Mouse (Mus musculus): ENCODE results near the gene Slc22a4. TPM values are rescaled to one million over a fixed set of nuclear protein-coding genes. Genes with fewer than 3 reads are reported as not detected.

Slc22a4 gene
- polyA plus RNA-seq, 1 experiment: 4.0 TPM

GRCm38 (mm10) chr11:54021396-54022093 is 6.3 kb downstream of the Slc22a4 start:
- Histone ChIP-seq H3K27me3 (ENCODE audit: control insufficient read depth, insufficient read depth, insufficient read length) (no peaks in the 10 kb centered on the region), H3K79me2 (ENCODE audit: control insufficient read depth, insufficient read depth) (peaks cover 36% of the 10 kb centered on the region), H3ac (ENCODE audit: control insufficient read depth, insufficient read length, low read depth) (no peak overlapping the region), H3K4me3 (ENCODE audit: insufficient read depth, poor library complexity, severe bottlenecking) (no peak overlapping the region), H3K36me3 (ENCODE audit: control insufficient read depth, insufficient read depth) (no peaks in the 10 kb centered on the region), H3K79me3 (ENCODE audit: low read depth) (no peaks in the 10 kb centered on the region)
- TF ChIP-seq MYOG (IDR thresholded peaks at IDR 0.05; ENCODE audit: control insufficient read depth, extremely low read depth, insufficient read length) (no peak), MAX (IDR thresholded peaks at IDR 0.05) (no peak), MYOD1 (IDR thresholded peaks at IDR 0.05; ENCODE audit: control insufficient read depth, insufficient read length, low read depth) (no peak), USF1 (IDR thresholded peaks at IDR 0.05; ENCODE audit: low read depth) (no peak), FOSL1 (IDR thresholded peaks at IDR 0.05; ENCODE audit: insufficient read depth, low read length, poor library complexity, severe bottlenecking) (no peak), CTCF (IDR thresholded peaks at IDR 0.05; ENCODE audit: control insufficient read depth, insufficient read depth, insufficient read length) (no peak), CEBPB (IDR thresholded peaks at IDR 0.05; ENCODE audit: low read depth) (no peak)

DNA sequence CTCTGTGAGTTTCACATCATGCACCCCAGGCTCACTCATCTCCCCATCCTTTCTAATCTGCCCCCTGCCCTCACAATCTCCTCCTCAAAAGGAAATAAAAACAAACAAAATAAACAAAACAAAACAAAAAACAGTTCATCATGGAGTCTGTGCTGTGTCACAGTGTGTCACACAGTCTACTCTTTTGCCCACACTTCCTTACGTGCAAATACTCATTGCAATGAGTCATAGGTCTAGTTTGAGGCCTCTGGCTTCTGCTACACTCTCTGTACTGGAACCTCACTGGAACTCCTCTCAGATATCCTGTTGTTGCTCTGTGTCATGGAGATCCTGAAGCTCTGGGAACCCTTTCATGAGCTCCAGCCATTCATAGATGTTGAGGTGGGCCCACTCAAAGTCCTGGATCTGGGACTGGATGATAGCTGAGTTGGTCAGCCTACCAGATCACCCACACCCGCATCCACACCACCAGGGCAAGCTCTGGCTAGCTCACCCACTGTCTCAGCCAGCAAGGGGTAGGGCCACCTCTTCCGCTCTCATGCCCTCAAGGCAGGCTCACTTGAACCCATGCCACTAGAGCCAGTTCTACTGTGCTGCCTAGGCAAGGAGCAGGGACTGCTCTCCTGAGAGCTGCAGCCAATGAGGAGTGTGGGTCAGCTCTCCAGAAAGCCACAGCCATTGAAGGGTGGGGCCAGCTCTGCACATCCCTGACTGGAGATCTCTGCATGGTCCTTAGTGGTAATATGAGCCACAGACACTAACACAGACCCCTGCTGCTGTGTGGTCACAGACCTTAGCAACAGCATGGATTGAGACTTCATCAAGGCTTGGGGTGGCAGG is 8.8 kb downstream of the Slc22a4 start:
- H3ac ChIP-seq (ENCODE audit: control insufficient read depth, insufficient read length, low read depth): no peak overlapping the region
- H3K4me3 ChIP-seq (ENCODE audit: insufficient read depth, poor library complexity, severe bottlenecking): no peak overlapping the region
- H3K79me3 ChIP-seq (ENCODE audit: low read depth): no peaks in the 10 kb centered on the region
- no peaks in the 10 kb centered on the region for H3K27me3 ChIP-seq (ENCODE audit: control insufficient read depth, insufficient read depth, insufficient read length)
- TF ChIP-seq MYOD1 (IDR thresholded peaks at IDR 0.05; ENCODE audit: control insufficient read depth, insufficient read length, low read depth) (no peak), CTCF (IDR thresholded peaks at IDR 0.05; ENCODE audit: control insufficient read depth, insufficient read depth, insufficient read length) (no peak), CEBPB (IDR thresholded peaks at IDR 0.05; ENCODE audit: low read depth) (no peak), FOSL1 (IDR thresholded peaks at IDR 0.05; ENCODE audit: insufficient read depth, low read length, poor library complexity, severe bottlenecking) (peak; percentile 60), MYOG (IDR thresholded peaks at IDR 0.05; ENCODE audit: control insufficient read depth, extremely low read depth, insufficient read length) (no peak), MAX (IDR thresholded peaks at IDR 0.05) (peak; percentile 69), USF1 (IDR thresholded peaks at IDR 0.05; ENCODE audit: low read depth) (no peak)
- H3K79me2 ChIP-seq (ENCODE audit: control insufficient read depth, insufficient read depth): peaks cover 19% of the 10 kb centered on the region
- H3K36me3 ChIP-seq (ENCODE audit: control insufficient read depth, insufficient read depth): no peaks in the 10 kb centered on the region

GRCm38 (mm10) chr11:54017596-54017995 is 10.3 kb downstream of the Slc22a4 start:
- H3K4me3 ChIP-seq (ENCODE audit: insufficient read depth, poor library complexity, severe bottlenecking): no peak overlapping the region
- no peaks in the 10 kb centered on the region for H3K27me3 ChIP-seq (ENCODE audit: control insufficient read depth, insufficient read depth, insufficient read length)
- H3K79me3 ChIP-seq (ENCODE audit: low read depth): no peaks in the 10 kb centered on the region
- no peaks in the 10 kb centered on the region for H3K36me3 ChIP-seq (ENCODE audit: control insufficient read depth, insufficient read depth)
- peaks cover 10% of the 10 kb centered on the region for H3K79me2 ChIP-seq (ENCODE audit: control insufficient read depth, insufficient read depth)
- H3ac ChIP-seq (ENCODE audit: control insufficient read depth, insufficient read length, low read depth): no peak overlapping the region
- TF ChIP-seq MAX (IDR thresholded peaks at IDR 0.05): no peak
- TF ChIP-seq CEBPB (IDR thresholded peaks at IDR 0.05; ENCODE audit: low read depth): no peak
- TF ChIP-seq USF1 (IDR thresholded peaks at IDR 0.05; ENCODE audit: low read depth): no peak
- TF ChIP-seq FOSL1 (IDR thresholded peaks at IDR 0.05; ENCODE audit: insufficient read depth, low read length, poor library complexity, severe bottlenecking): no peak
- TF ChIP-seq MYOG (IDR thresholded peaks at IDR 0.05; ENCODE audit: control insufficient read depth, extremely low read depth, insufficient read length): no peak
- TF ChIP-seq CTCF (IDR thresholded peaks at IDR 0.05; ENCODE audit: control insufficient read depth, insufficient read depth, insufficient read length): no peak
- TF ChIP-seq MYOD1 (IDR thresholded peaks at IDR 0.05; ENCODE audit: control insufficient read depth, insufficient read length, low read depth): no peak

- Histone ChIP-seq H3K36me3 (ENCODE audit: control insufficient read depth, insufficient read depth) (no peaks in the 10 kb centered on the region), H3K4me3 (ENCODE audit: insufficient read depth, poor library complexity, severe bottlenecking) (no peak overlapping the region), H3K79me2 (ENCODE audit: control insufficient read depth, insufficient read depth) (peaks cover 6% of the 10 kb centered on the region), H3K27me3 (ENCODE audit: control insufficient read depth, insufficient read depth, insufficient read length) (no peaks in the 10 kb centered on the region), H3K79me3 (ENCODE audit: low read depth) (no peaks in the 10 kb centered on the region), H3ac (ENCODE audit: control insufficient read depth, insufficient read length, low read depth) (no peak overlapping the region)
- TF ChIP-seq CTCF (IDR thresholded peaks at IDR 0.05; ENCODE audit: control insufficient read depth, insufficient read depth, insufficient read length): no peak
- no peak for TF ChIP-seq MYOD1 (IDR thresholded peaks at IDR 0.05; ENCODE audit: control insufficient read depth, insufficient read length, low read depth)
- TF ChIP-seq FOSL1 (IDR thresholded peaks at IDR 0.05; ENCODE audit: insufficient read depth, low read length, poor library complexity, severe bottlenecking): no peak
- TF ChIP-seq MAX (IDR thresholded peaks at IDR 0.05): no peak
- TF ChIP-seq MYOG (IDR thresholded peaks at IDR 0.05; ENCODE audit: control insufficient read depth, extremely low read depth, insufficient read length): no peak
- TF ChIP-seq USF1 (IDR thresholded peaks at IDR 0.05; ENCODE audit: low read depth): no peak
Observed at GRCm38 (mm10) chr11:54016051-54016450, 11.8 kb downstream of the Slc22a4 start.

DNA sequence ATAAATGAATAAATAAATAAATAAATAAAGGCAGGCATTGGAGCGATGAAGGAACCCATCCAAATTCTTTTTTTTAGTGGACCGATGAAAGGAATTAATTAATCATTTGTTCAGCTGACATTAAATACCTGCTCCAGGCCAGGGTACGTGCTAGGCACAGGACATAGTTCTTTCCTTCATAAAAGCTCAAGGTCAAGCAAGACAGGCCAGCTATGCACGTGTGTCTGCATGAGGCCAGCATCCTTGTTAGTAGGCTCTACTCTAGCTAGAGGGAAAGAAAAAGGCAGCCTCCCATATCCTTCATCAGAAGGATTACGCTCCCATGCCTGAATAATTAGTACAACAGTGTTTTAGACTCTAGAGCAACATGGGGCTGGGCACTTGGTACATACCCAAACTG is 14.9 kb downstream of the Slc22a4 start:
- Histone ChIP-seq H3K79me2 (ENCODE audit: control insufficient read depth, insufficient read depth) (no peaks in the 10 kb centered on the region), H3K36me3 (ENCODE audit: control insufficient read depth, insufficient read depth) (no peaks in the 10 kb centered on the region), H3ac (ENCODE audit: control insufficient read depth, insufficient read length, low read depth) (no peak overlapping the region), H3K79me3 (ENCODE audit: low read depth) (no peaks in the 10 kb centered on the region), H3K27me3 (ENCODE audit: control insufficient read depth, insufficient read depth, insufficient read length) (no peaks in the 10 kb centered on the region), H3K4me3 (ENCODE audit: insufficient read depth, poor library complexity, severe bottlenecking) (no peak overlapping the region)
- no peak for TF ChIP-seq MYOG (IDR thresholded peaks at IDR 0.05; ENCODE audit: control insufficient read depth, extremely low read depth, insufficient read length)
- no peak for TF ChIP-seq MYOD1 (IDR thresholded peaks at IDR 0.05; ENCODE audit: control insufficient read depth, insufficient read length, low read depth)

All from C2C12 (cell line).